In genomic region chr1:56978151-56978700, GRCm38 (mm10) we compare ENCODE assay signal across 8 mouse cellular contexts. TPM values are rescaled to one million over a fixed set of nuclear protein-coding genes. Genes with fewer than 3 reads are reported as not detected.
DNase-seq lines count a peak whose midpoint lies in the region; ATAC-seq and TF ChIP-seq lines count a peak whose summit lies in the region.

TSS of gene Satb2 (minus strand) at chr1:56978650.

- peaks cover 44% of the 10 kb centered on the region for H3K4me1 ChIP-seq in midbrain, embryonic 10.5 days
- H3K4me1 ChIP-seq in midbrain, postnatal 0 days (ENCODE audit: insufficient read depth, low read length): peaks cover 6% of the 10 kb centered on the region; the same call in 1 of the 2 replicates
- H3K4me1 ChIP-seq in small intestine, adult 2 months (ENCODE audit: control insufficient read depth, insufficient read depth, insufficient read length, low read length): peaks cover 3% of the 10 kb centered on the region

- H3K27me3 ChIP-seq in midbrain, embryonic 10.5 days (ENCODE audit: low read depth, poor library complexity, severe bottlenecking): peaks cover 93% of the 10 kb centered on the region
- peaks cover 72% of the 10 kb centered on the region for H3K27me3 ChIP-seq in midbrain, postnatal 0 days (ENCODE audit: insufficient read depth, low read length)
- peaks cover 56% of the 10 kb centered on the region for H3K27me3 ChIP-seq in small intestine, adult 2 months (ENCODE audit: control insufficient read depth, insufficient read depth, low read length)

- peak within 1 kb of the TSS; percentile 41 for H3K4me3 ChIP-seq in midbrain, embryonic 10.5 days
- no peak within 1 kb of the TSS for H3K4me3 ChIP-seq in midbrain, postnatal 0 days (ENCODE audit: low read depth, low read length)
- H3K4me3 ChIP-seq in small intestine, adult 2 months (ENCODE audit: low read depth, low read length): peak within 1 kb of the TSS; percentile 42

- TF ChIP-seq POLR2A in small intestine, adult 2 months (IDR thresholded peaks at IDR 0.05; ENCODE audit: low read depth, low read length): no peak

- H3K27ac ChIP-seq in midbrain, embryonic 10.5 days (replicated peaks): no peak within 1 kb of the TSS
- H3K27ac ChIP-seq in midbrain, postnatal 0 days (ENCODE audit: low read depth, low read length): no peak within 1 kb of the TSS
- H3K27ac ChIP-seq in small intestine, adult 2 months (ENCODE audit: insufficient read depth, low read depth, low read length): no peak within 1 kb of the TSS

- DNase-seq in embryo, embryonic 10.5 days (ENCODE audit: low spot score): peak; percentile 25
- DNase-seq in embryo, embryonic 10 days (ENCODE audit: low spot score): no peak
- DNase-seq in midbrain, embryonic 10.5 days (ENCODE audit: low spot score): peak; percentile 50
- no peak for DNase-seq in midbrain, postnatal 0 days (ENCODE audit: low spot score)
- DNase-seq in layer of hippocampus, postnatal 36 days: no peak
- no peak for DNase-seq in right cerebral cortex, adult 18-20 months
- no peak for DNase-seq in adrenal gland, postnatal 36 days

- under 1% methylated on average over 19 of the region's 19 CpGs for WGBS in midbrain, embryonic 10.5 days
- 2% methylated on average over 19 of the region's 19 CpGs for WGBS in midbrain, postnatal 0 days
- WGBS in small intestine, adult 2 months: 18% methylated on average over 19 of the region's 19 CpGs

- H3K9me3 ChIP-seq in midbrain, embryonic 10.5 days (replicated peaks): no peaks in the 10 kb centered on the region
- no peaks in the 10 kb centered on the region for H3K9me3 ChIP-seq in midbrain, postnatal 0 days (ENCODE audit: low read length)

- ATAC-seq in midbrain, postnatal 0 days (ENCODE audit: low FRiP score): no peak

- H3K4me2 ChIP-seq in midbrain, postnatal 0 days (ENCODE audit: low read depth, low read length, poor library complexity, severe bottlenecking): no peak within 1 kb of the TSS

- H3K9ac ChIP-seq in midbrain, postnatal 0 days (replicated peaks; ENCODE audit: low read length, poor library complexity, severe bottlenecking): no peak within 1 kb of the TSS

- no peaks in the 10 kb centered on the region for H3K36me3 ChIP-seq in midbrain, embryonic 10.5 days
- H3K36me3 ChIP-seq in midbrain, postnatal 0 days (ENCODE audit: insufficient read depth, low read length): no peaks in the 10 kb centered on the region
- no peaks in the 10 kb centered on the region for H3K36me3 ChIP-seq in small intestine, adult 2 months (ENCODE audit: control insufficient read depth, insufficient read depth, low read length)

- no peak for TF ChIP-seq CTCF in midbrain, postnatal 0 days (IDR thresholded peaks at IDR 0.05)
- TF ChIP-seq CTCF in small intestine, adult 2 months (IDR thresholded peaks at IDR 0.05; ENCODE audit: extremely low read depth, insufficient read length, insufficient replicate concordance, low read depth, low read length): no peak

RNA-seq across cellular contexts. Expression of gene Satb2, which starts in this region (rescaled TPM):
- polyA plus RNA-seq in midbrain, embryonic 10.5 days (2016; fragmentation: Nextera tagmentation; extraction: Ambion mirVana): 0.81 and 1.1 TPM in 2 replicates
- total RNA-seq in midbrain, postnatal 0 days (2014; rRNA removed): 1.2 TPM in 2 replicates
- polyA plus RNA-seq in midbrain, postnatal 0 days (2015; fragmentation: Nextera tagmentation; extraction: Ambion mirVana): 0.60 and 0.85 TPM in 2 replicates
- 10 to 100 TPM; 16.4 to 17.7 TPM for total RNA-seq in layer of hippocampus, postnatal 36 days (2021)
- 0.20 and 5.2 TPM in 2 replicates for polyA plus RNA-seq in small intestine, adult 2 months (2012; rRNA removed)
- 1 to 10 TPM; 2.6 to 3.7 TPM for total RNA-seq in adrenal gland, postnatal 36 days (2021)

Comparison
In these comparisons a context has a peak if more than half of its experiments do, and no peak if none do; other contexts are left out.
1. DNase-seq: peak in embryo, embryonic 10.5 days (single experiment) and midbrain, embryonic 10.5 days (single experiment); none in embryo, embryonic 10 days (single experiment), midbrain, postnatal 0 days (single experiment), layer of hippocampus, postnatal 36 days (0 of 2), right cerebral cortex, adult 18-20 months (single experiment) and adrenal gland, postnatal 36 days (0 of 2).